Mouse (Mus musculus): Measurements from ENCODE around the gene Cntrl.

GRCm38 (mm10) chr2:35163396-35163795 is 54.1 kb downstream of the Cntrl start:
- no peak for TF ChIP-seq GATA1 (IDR thresholded peaks at IDR 0.05; ENCODE audit: low read length)
- no peak for TF ChIP-seq TAL1 (IDR thresholded peaks at IDR 0.05; ENCODE audit: low read length)

All from erythroblast, embryonic 14.5 days (primary cell).